Mouse (Mus musculus) liver, embryonic 14.5 days (tissue): ENCODE measurements around the gene Exosc5. TPM values are rescaled to one million over a fixed set of nuclear protein-coding genes. Genes with fewer than 3 reads are reported as not detected.

Experiments
- ATAC-seq: fragments of 200-750 bp; cut with Nextera tagmentation; 2 replicates; pipeline ENCODE4 v1.8.0; 2017; ENCODE audit warnings: moderate number of reproducible peaks, mild to moderate bottlenecking, moderate library complexity; ENCODE audit not compliant: insufficient read depth
- DNase-seq, 3 experiments: peaks; one replicate each; pipeline ENCODE4 v3.0.0-alpha.2; 2012 to 2013; ENCODE audit warnings: low read depth in 3 of 3, low spot score in 3 of 3
- H3K27ac ChIP-seq: fragments of 300-500 bp; sonication (generic); 2 replicates; pipeline ENCODE4 v1.5.1; 2014; ENCODE audit warnings: moderate library complexity, mild to moderate bottlenecking, control low read depth, inconsistent platforms
- H3K27me3 ChIP-seq: fragments of 300-500 bp; sonication (generic); 2 replicates; pipeline ENCODE4 v1.6.1; 2014; ENCODE audit warnings: mild to moderate bottlenecking, low read length, moderate library complexity; ENCODE audit not compliant: control insufficient read depth, insufficient read depth
- H3K36me3 ChIP-seq: fragments of 300-500 bp; sonication (generic); replicated peaks from 2 replicates; pipeline ENCODE4 v1.6.1; 2014; ENCODE audit warnings: low read depth; ENCODE audit not compliant: control insufficient read depth, insufficient read depth
- H3K4me1 ChIP-seq, 2 experiments: fragments of 200-500 bp in 1 of 2; fragments of 300-500 bp in 1 of 2; sonication (generic) in 1 of 2; replicated peaks; 2 replicates each; pipeline ENCODE4 v1.6.1; 2012 to 2014; ENCODE audit warnings: antibody characterized with exemption in 1 of 2, inconsistent platforms in 1 of 2, low read length in 1 of 2; ENCODE audit not compliant: control insufficient read depth in 2 of 2, insufficient read depth in 2 of 2
- H3K4me2 ChIP-seq: fragments of 300-500 bp; sonication (generic); 2 replicates; pipeline ENCODE4 v1.6.1; 2014; ENCODE audit warnings: low read depth, mild to moderate bottlenecking, control low read depth, moderate library complexity
- H3K4me3 ChIP-seq, 2 experiments: fragments of 200-500 bp in 1 of 2; fragments of 300-500 bp in 1 of 2; sonication (generic) in 1 of 2; 2 replicates each; pipeline ENCODE4 v1.5.1; 2012 to 2014; ENCODE audit warnings: low read depth in 2 of 2, low read length in 2 of 2, mild to moderate bottlenecking in 2 of 2, control low read depth in 1 of 2, inconsistent platforms in 1 of 2, moderate library complexity in 1 of 2; ENCODE audit not compliant: insufficient read depth in 1 of 2
- H3K9ac ChIP-seq: fragments of 300-500 bp; sonication (generic); replicated peaks from 2 replicates; pipeline ENCODE4 v1.6.1; 2014; ENCODE audit warnings: mild to moderate bottlenecking, control low read depth, moderate library complexity
- H3K9me3 ChIP-seq: fragments of 300-500 bp; sonication (generic); 2 replicates; pipeline ENCODE4 v1.6.1; 2016; ENCODE audit warnings: low read length, mixed read lengths; ENCODE audit not compliant: control insufficient read depth
- CTCF ChIP-seq: IDR thresholded peaks from 2 replicates; pipeline ENCODE4 v1.5.1; 2016; ENCODE audit warnings: antibody characterized with exemption, low read depth, control low read depth
- EP300 ChIP-seq: IDR thresholded peaks from 2 replicates; pipeline ENCODE4 v1.6.1; 2016; ENCODE audit warnings: antibody characterized with exemption, low read depth
- WGBS: fragments of 180-500 bp; shearing (Covaris S2); extraction: QIAGEN DNeasy Blood & Tissue Kit; methylation state at CpG from one replicate; pipeline ENCODE4 v1.1.7; 2014; ENCODE audit not compliant: insufficient replicate concordance; 5-methylcytosine and 5-hydroxymethylcytosine counted together
- polyA plus RNA-seq, 2 experiments: library from polyadenylated mRNA; depleted of rRNA in 1 of 2; stranded (reverse) in 1 of 2; unstranded in 1 of 2; fragments of >200 nt; fragmentation: Nextera tagmentation in 1 of 2; extraction: Ambion mirVana in 1 of 2; gene quantifications; 2 replicates each; pipeline versions ENCODE4 v1.2.1 to v1.2.3; 2012 to 2014

The Exosc5 gene
- polyA plus RNA-seq, 2 experiments = 33.7 to 48.1 TPM

DNA sequence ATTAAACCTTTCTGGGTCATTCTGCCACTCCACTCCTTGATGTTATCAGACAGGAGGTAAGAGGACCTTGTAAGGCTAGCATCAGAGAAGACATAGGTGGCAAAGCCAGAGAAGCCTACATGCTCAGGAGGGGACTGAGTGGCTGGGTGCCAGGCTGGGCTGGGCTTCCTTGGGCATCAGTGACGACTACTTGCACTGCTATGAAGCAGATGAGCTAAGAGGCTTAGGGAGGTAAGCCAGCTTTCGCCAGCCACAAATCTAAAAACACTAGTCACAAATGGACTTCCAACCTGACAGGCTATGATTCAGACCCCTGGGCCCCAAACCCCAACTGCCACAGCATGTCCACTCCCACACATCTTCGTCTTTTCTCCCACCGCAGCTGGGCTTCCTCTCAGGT is 14.3 kb upstream of the Exosc5 start:
- no peak for DNase-seq
- no peaks in the 10 kb centered on the region for H3K36me3 ChIP-seq
- WGBS = 37% methylated on average over 4 of the region's 4 CpGs
- H3K27me3 ChIP-seq = no peaks in the 10 kb centered on the region
- no peaks in the 10 kb centered on the region for H3K9me3 ChIP-seq
- TF ChIP-seq CTCF = no peak
- TF ChIP-seq EP300 = no peak
- no peak overlapping the region for H3K4me2 ChIP-seq
- ATAC-seq = no peak
- H3K4me1 ChIP-seq = peaks cover 0 to 3% of the 10 kb centered on the region in 2 experiments; a peak in 1 of 4 replicates
- H3K27ac ChIP-seq = no peak overlapping the region
- H3K9ac ChIP-seq = no peak overlapping the region
- H3K4me3 ChIP-seq = no peak overlapping the region

DNA sequence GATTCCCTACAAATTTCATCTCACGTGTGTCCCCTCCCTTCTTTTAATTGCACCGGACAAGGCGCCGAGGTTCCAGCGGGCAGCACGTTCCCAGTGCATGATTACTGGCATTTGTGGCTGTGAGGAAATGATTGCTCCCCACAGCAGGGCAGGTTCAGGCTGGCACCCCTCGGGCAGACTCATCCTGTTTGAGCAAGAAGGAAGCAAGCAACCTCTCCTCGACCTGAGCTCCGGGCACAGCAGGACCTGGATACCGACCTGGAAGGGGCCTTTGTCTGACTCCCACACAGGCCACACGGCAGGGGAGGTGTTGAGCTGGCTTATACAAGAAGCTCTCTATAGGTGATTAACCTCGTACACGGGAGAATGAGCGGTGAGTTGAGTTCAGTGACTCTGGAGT is 13.9 kb upstream of the Exosc5 start:
- no peak overlapping the region for H3K9ac ChIP-seq
- no peaks in the 10 kb centered on the region for H3K9me3 ChIP-seq
- 42% methylated on average over 14 of the region's 14 CpGs for WGBS
- DNase-seq (no peak), ATAC-seq (no peak)
- H3K4me2 ChIP-seq = no peak overlapping the region
- peaks cover 0 to 5% of the 10 kb centered on the region in 2 experiments; a peak in 2 of 4 replicates for H3K4me1 ChIP-seq
- H3K27ac ChIP-seq = no peak overlapping the region
- H3K4me3 ChIP-seq = no peak overlapping the region
- TF ChIP-seq EP300 (no peak), CTCF (no peak)
- no peaks in the 10 kb centered on the region for H3K27me3 ChIP-seq
- no peaks in the 10 kb centered on the region for H3K36me3 ChIP-seq

DNA sequence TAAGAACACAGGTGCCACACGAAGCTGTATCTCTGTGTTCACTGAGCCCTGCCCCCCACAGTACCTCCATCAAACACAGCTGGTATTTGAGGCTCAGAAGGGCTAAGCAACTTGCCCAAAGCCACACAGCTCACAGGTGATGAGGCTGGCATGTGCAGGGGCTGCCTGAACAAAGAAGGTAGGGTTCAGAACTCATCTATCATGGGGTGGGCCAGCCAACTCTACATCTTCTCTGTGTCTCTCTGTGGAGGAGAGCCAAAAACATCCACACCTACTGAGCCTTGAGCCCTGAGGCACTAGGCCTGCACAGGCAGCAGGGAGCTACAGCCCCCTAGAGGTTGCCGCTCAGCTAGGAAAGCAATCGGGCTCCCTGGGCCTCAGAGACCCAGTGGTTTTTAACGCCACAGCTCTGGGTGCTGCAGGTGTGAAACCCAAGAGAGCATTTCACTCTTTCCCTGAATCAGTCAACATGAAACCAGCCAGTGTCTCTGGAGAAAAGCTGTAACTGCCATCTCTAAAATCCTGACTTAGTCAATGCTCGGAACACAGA is 11.3 kb upstream of the Exosc5 start:
- Histone ChIP-seq H3K9me3 (no peaks in the 10 kb centered on the region), H3K4me2 (no peak overlapping the region), H3K9ac (no peak overlapping the region), H3K27ac (no peak overlapping the region), H3K27me3 (no peaks in the 10 kb centered on the region), H3K4me1 (peaks cover 0 to 8% of the 10 kb centered on the region in 2 experiments; a peak in 2 of 4 replicates), H3K4me3 (no peak overlapping the region), H3K36me3 (no peaks in the 10 kb centered on the region)
- ATAC-seq (no peak), DNase-seq (no peak)
- 47% methylated on average over 5 of the region's 5 CpGs for WGBS
- TF ChIP-seq EP300 = no peak
- TF ChIP-seq CTCF = peak; percentile 70

DNA sequence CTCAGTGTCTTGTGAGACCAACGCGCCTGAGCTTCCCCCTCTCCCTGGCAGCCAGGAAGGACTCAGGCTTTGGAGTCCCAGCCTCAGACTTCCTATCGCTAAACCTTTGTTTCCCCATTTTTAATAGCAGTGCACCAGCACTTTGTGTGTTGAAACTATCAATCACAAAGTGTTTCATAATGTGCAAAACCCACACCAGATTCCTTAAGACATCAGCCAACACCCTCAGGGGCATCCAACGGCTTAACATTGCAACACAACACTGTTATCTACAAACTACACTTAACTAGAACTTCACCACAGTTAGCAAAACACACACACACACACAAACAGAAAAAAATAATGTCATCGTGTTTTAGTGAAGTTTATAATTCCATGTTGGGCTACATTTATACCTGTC is 9.1 kb upstream of the Exosc5 start:
- Histone ChIP-seq H3K36me3 (no peaks in the 10 kb centered on the region), H3K4me1 (peaks cover 0 to 8% of the 10 kb centered on the region in 2 experiments; a peak in 2 of 4 replicates), H3K9me3 (no peaks in the 10 kb centered on the region), H3K4me2 (no peak overlapping the region), H3K27me3 (no peaks in the 10 kb centered on the region), H3K4me3 (no peak overlapping the region), H3K27ac (no peak overlapping the region; the same call in 1 of the 2 replicates), H3K9ac (no peak overlapping the region)
- DNase-seq = no peak
- 15% methylated on average over 5 of the region's 5 CpGs for WGBS
- ATAC-seq = no peak
- TF ChIP-seq CTCF (no peak), EP300 (no peak)

DNA sequence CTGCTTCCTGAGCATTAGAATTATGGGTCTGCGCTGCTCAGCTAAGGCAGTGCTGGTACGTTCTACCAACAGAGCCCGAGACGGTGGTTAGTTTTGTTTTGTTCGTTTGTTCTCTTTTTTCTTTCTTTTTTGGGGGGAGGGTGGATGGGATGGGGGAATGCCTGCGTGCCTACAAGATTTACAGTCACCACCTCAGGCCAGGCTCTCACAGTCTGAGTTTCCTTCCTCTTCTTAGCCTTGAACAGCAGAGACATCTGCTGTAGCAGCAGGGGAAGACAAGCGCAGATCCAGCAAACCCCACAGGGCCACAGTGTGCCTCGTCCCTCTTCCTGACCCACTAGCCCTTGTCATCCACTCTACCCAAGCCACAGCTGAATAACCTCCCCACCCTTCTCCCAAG is 7.7 kb upstream of the Exosc5 start:
- no peak overlapping the region for H3K4me2 ChIP-seq
- TF ChIP-seq CTCF (peak; percentile 34; the same call in 1 of the 2 replicates), EP300 (no peak)
- H3K4me3 ChIP-seq = no peak overlapping the region
- no peak overlapping the region for H3K9ac ChIP-seq
- no peaks in the 10 kb centered on the region for H3K27me3 ChIP-seq
- H3K36me3 ChIP-seq = no peaks in the 10 kb centered on the region
- ATAC-seq (no peak), DNase-seq (no peak)
- H3K9me3 ChIP-seq = no peaks in the 10 kb centered on the region
- H3K4me1 ChIP-seq = peaks cover 0 to 12% of the 10 kb centered on the region in 2 experiments; a peak in 3 of 4 replicates
- H3K27ac ChIP-seq = no peak overlapping the region
- WGBS = 25% methylated on average over 8 of the region's 8 CpGs
